Mouse (Mus musculus) liver, embryonic 14.5 days (tissue): ENCODE data around the gene Pde12.

ENCODE experiments used
- CTCF ChIP-seq: IDR thresholded peaks from 2 replicates; pipeline ENCODE4 v1.5.1; 2016; ENCODE audit warnings: antibody characterized with exemption, low read depth, control low read depth
- EP300 ChIP-seq: IDR thresholded peaks from 2 replicates; pipeline ENCODE4 v1.6.1; 2016; ENCODE audit warnings: antibody characterized with exemption, low read depth

DNA sequence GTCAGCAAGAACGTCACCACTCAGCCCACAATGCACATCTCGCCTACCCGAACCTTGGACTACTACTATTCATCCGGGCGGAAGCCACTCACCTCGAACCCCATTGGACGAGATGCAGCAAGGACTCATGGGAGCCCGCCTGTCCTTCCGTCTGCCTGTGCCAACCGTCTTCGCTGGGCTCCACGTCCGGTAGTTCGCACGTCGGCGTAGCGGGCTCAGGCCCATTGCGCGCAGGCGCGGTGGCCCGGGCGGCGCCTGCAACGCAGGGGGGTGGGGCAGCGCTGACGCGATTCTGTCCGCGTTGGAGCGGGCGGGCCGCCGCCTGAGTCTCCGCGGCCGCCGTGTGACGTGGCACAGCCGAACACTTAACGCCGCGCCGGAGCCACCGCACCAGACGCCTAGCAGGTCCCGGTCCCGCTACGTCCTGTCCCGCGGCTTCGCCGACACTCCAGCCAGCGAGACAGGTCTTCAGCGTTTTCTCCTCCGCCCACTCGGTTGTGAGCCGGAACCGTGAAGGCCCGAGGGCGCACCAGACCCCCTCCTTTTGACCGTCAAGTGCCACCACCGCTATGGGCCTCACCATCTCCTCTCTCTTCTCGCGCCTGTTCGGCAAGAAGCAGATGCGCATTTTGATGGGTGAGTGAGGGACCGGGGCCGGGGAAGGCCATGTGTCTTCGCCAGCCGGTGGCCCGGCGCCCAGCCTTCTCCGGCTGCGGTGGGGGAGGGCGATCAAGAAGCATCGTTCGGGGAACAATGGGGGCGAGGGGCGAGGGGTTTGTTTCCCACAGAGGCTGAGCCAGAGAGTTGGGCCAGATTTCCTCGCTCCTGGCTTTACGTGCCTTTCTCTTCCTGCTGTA lies 31.6 kb downstream of the Pde12 start, which contains the start of gene Arf4:
- TF ChIP-seq CTCF (no peak), EP300 (0 out of 2 replicates have a peak, but pooled peaks have one; percentile 22)
